Mouse (Mus musculus) myocyte (in vitro differentiated cells): ENCODE data around the gene Car8.

Experiments used
- E2F4 ChIP-seq: IDR thresholded peaks from one replicate; pipeline ENCODE4 v1.6.1; 2011; ENCODE audit warnings: mild to moderate bottlenecking, control low read depth, moderate library complexity; ENCODE audit not compliant: insufficient read depth
- MAX ChIP-seq: IDR thresholded peaks from one replicate; pipeline ENCODE4 v1.6.1; 2011; ENCODE audit warnings: low read depth, mild to moderate bottlenecking, control low read depth
- MYOD1 ChIP-seq, 3 experiments: IDR thresholded peaks; one replicate each; pipeline ENCODE4 v1.6.1; 2011; ENCODE audit warnings: control low read depth in 2 of 3, low read depth in 2 of 3, mild to moderate bottlenecking in 2 of 3, moderate library complexity in 1 of 3; ENCODE audit not compliant: insufficient read length in 2 of 3, control insufficient read depth in 1 of 3
- MYOG ChIP-seq, 3 experiments: IDR thresholded peaks; one replicate each; pipeline ENCODE4 v1.6.1; 2011; ENCODE audit warnings: control low read depth in 2 of 3, low read depth in 2 of 3, mild to moderate bottlenecking in 2 of 3; ENCODE audit not compliant: insufficient read length in 2 of 3, control insufficient read depth in 1 of 3, insufficient read depth in 1 of 3
- POLR2A ChIP-seq: IDR thresholded peaks from one replicate; pipeline ENCODE4 v1.6.1; 2011; ENCODE audit warnings: low read depth, mild to moderate bottlenecking, control low read depth, moderate library complexity; ENCODE audit not compliant: insufficient read length
- POLR2AphosphoS2 ChIP-seq: IDR thresholded peaks from one replicate; pipeline ENCODE4 v1.6.1; 2011; ENCODE audit warnings: low read depth, control low read depth; ENCODE audit not compliant: insufficient read length
- USF1 ChIP-seq: IDR thresholded peaks from one replicate; pipeline ENCODE4 v1.6.1; 2011; ENCODE audit warnings: low read depth, mild to moderate bottlenecking, control low read depth, moderate library complexity

DNA sequence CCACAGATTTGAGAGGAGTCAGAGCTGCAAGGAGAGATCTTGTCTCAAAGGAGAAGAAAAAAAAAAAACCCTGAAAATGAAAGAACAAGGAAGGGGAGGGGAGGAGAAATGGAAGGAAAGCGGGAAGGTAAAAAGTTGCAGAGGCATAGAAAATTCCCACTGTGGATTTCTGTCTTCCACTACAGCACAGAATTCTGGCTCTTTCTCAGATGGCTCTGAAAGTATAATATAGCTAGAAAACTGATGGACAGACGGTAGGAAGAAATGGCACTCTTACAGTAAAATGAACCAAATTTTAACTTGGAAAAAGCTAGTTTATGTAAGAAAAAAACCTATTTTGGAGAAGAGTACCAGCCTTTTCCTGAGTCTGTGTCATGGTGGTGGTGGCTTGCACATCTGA, 39.3 kb upstream of the Car8 start:
- TF ChIP-seq USF1, result no peak
- TF ChIP-seq POLR2A, result no peak
- TF ChIP-seq MAX, result no peak
- TF ChIP-seq E2F4, result no peak
- TF ChIP-seq POLR2AphosphoS2, result no peak
- TF ChIP-seq MYOD1 (IDR thresholded peaks at IDR 0.05; ENCODE audit: control insufficient read depth in 1 of 3, insufficient read length in 2 of 3, low read depth in 2 of 3), result no peak
- TF ChIP-seq MYOG (IDR thresholded peaks at IDR 0.05; ENCODE audit: control insufficient read depth in 1 of 3, insufficient read depth in 1 of 3, insufficient read length in 2 of 3, low read depth in 2 of 3), result no peak
